Mouse (Mus musculus) 3T3-L1 (cell line): ENCODE data around the gene Cmtm3.

ENCODE experiments used
- DNase-seq: peaks from one replicate; pipeline ENCODE4 v3.0.0-alpha.2; 2015; ENCODE audit warnings: low read depth, low spot score

Gene Cmtm3

GRCm38 (mm10) chr8:104380269-104380668 is 41.1 kb downstream of the Cmtm3 start:
- DNase-seq, result no peak

DNA sequence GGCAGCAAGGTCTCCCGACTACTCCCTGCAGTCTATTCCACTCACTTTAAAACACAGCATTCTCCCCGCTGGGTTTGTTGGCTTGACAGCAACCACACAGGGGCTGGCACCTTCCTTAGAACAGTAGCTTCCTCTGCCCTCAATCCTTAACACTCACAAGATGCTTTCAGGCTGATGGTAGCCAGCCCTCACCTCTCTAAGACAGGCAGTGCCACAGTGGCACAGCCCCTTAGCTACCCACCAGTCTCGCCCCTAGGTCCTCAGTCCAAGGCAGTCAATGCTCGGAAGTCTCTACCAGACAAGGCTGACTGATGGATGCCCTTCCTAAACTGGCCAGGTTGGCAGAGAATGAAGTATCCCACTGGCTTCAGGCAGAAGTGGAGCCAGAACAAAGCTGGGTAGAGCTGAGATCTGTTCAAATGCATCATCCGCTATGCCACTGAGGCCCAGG is 41.8 kb downstream of the Cmtm3 start:
- no peak for DNase-seq

- DNase-seq, result peak; percentile 41
Measured at GRCm38 (mm10) chr8:104383296-104383695, 44.1 kb downstream of the Cmtm3 start.

- DNase-seq, result peak; percentile 49
Measured at GRCm38 (mm10) chr8:104383977-104384376, 44.8 kb downstream of the Cmtm3 start.

DNA sequence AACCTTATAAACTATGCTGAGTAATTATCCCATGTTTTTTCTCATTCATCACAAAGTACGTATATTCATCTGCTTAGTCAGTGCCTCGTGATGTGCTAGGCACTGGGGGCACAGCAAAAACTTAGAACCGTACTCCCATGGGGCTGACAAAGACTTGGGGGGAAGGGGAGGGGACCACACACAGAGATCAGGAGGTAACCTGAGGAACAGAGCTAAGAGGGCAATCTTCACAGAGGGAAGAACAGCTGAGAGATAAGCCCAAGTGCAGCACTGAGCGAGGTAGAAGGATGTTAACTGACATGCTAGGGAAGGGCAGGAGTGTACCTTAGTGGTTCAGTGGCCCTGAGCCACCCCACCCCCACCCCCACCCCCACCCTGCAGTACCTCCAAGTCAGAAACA is 47.5 kb downstream of the Cmtm3 start:
- DNase-seq, result peak; percentile 62

- DNase-seq, result no peak
Measured at GRCm38 (mm10) chr8:104387501-104387900, 48.3 kb downstream of the Cmtm3 start.

GRCm38 (mm10) chr8:104387980-104388379 is 48.8 kb downstream of the Cmtm3 start:
- no peak for DNase-seq

- no peak for DNase-seq
Measured at GRCm38 (mm10) chr8:104390245-104390644, 51.0 kb downstream of the Cmtm3 start.

- DNase-seq, result no peak
Measured at GRCm38 (mm10) chr8:104393139-104393538, 53.9 kb downstream of the Cmtm3 start.

GRCm38 (mm10) chr8:104393767-104394166 is 54.6 kb downstream of the Cmtm3 start:
- no peak for DNase-seq

GRCm38 (mm10) chr8:104394801-104395702 is 55.8 kb downstream of the Cmtm3 start:
- DNase-seq, result peak; percentile 41

DNA sequence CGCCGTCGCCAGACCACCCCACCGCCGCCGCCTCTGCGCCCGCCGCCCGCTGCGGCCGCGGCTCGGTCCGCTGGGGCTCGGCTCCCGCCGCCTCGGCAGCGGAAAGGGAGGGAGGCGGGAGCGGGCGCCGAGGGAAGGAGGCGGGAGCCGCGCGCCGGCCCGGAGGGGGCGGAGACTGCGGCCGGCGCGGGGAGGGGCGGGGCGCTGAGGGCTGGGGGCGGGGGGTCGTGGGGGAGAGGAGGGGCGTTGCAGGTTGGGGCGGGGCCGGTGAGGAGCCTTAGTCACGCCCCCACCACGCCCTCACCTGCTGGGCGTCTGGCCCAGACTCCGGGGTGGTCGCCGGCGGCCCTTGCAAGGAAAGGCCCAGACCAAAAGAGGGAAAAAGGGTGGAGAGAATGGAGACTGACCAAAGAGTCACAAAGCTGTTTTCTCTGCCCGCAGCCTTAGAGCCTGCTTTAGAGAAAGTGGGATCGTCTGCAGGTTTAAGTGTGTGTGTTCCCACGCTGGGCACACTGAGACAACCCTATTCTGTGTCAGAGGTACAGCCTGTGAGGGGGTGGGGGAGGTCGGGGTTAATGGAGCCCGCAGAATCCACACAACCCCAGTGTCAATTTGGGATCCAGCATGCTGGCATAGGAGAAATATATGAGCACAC is 56.6 kb downstream of the Cmtm3 start, which contains the start of gene Cmtm4:
Gene Cmtm4 (minus strand): TSS at position 105 of the 655 bp plus-strand sequence.
- peak; percentile 38 for DNase-seq
